Mouse (Mus musculus) bone marrow macrophage, adult 2 months (primary cell): ENCODE measurements around the gene Rreb1. TPM values are rescaled to one million over a fixed set of nuclear protein-coding genes. Genes with fewer than 3 reads are reported as not detected.

Experiments used
- H3K27ac ChIP-seq: 2 replicates; pipeline ENCODE4 v1.5.1; 2012; ENCODE audit warnings: low read depth, low read length; ENCODE audit not compliant: insufficient read depth
- H3K4me1 ChIP-seq: 2 replicates; pipeline ENCODE4 v1.6.1; 2012; ENCODE audit warnings: low read length; ENCODE audit not compliant: control insufficient read depth, insufficient read depth
- H3K4me3 ChIP-seq: 2 replicates; pipeline ENCODE4 v1.5.1; 2012; ENCODE audit warnings: mild to moderate bottlenecking, low read length, moderate library complexity; ENCODE audit not compliant: insufficient read depth
- CTCF ChIP-seq: IDR thresholded peaks from 2 replicates; pipeline ENCODE4 v1.5.1; 2012; ENCODE audit warnings: low read depth, mild to moderate bottlenecking, low read length, moderate library complexity
- POLR2A ChIP-seq: IDR thresholded peaks from 2 replicates; pipeline ENCODE4 v1.6.1; 2012; ENCODE audit warnings: mild to moderate bottlenecking, low read depth, low read length, borderline replicate concordance
- polyA plus RNA-seq: library from polyadenylated mRNA; stranded (reverse); fragments of >200 nt; gene quantifications from 2 replicates; pipeline ENCODE4 v1.2.4, GENCODE M21; 2012; ENCODE audit not compliant: missing spikeins, insufficient read depth, insufficient read length

Rreb1 gene
- polyA plus RNA-seq, 1 experiment: 57.2 TPM

GRCm38 (mm10) chr13:37934075-37934474, 155.9 kb downstream of the Rreb1 start:
- H3K27ac ChIP-seq: no peak overlapping the region
- no peak overlapping the region for H3K4me3 ChIP-seq
- TF ChIP-seq POLR2A: no peak
- TF ChIP-seq CTCF: no peak
- no peaks in the 10 kb centered on the region for H3K4me1 ChIP-seq

DNA sequence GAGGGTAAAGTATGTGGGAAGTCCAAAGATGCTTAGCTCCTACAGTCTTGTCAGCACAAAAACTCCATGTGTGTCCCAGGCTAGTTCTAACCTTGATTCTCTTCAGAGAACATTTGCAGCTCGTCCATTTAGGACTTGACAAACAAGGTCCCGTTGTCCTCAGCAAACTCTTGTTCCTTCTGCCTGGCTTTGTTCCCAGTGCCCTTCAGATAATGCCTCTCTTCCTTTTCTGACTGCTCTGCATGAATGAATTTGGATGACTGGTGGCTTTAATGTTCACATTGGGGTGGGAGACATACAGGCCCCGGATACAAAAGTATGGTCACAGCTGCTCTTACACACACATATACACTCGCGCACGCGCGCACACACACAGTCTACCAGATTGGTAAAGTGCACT, 156.7 kb downstream of the Rreb1 start:
- TF ChIP-seq POLR2A (no peak), CTCF (no peak)
- Histone ChIP-seq H3K27ac (no peak overlapping the region), H3K4me1 (no peaks in the 10 kb centered on the region), H3K4me3 (no peak overlapping the region)

DNA sequence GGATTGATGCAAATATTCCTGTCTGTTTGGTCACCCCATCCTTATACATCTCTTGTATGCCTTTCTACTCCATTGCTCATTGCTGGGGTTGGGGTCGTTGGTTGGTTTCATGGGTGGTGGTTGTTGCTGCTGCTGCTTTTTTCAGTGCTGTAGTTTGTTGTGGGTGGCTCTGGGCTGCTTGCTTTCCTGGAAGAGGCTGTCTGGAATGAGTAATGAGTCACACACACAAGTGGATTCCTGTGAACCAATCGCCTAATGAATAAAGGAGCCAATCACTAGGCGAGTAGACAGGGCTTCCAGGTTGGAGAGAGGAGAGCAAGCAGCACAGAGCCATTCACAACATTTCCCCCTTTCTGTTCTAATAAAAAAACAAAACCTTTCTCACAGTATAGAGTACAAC, 158.2 kb downstream of the Rreb1 start:
- no peak overlapping the region for H3K27ac ChIP-seq

DNA sequence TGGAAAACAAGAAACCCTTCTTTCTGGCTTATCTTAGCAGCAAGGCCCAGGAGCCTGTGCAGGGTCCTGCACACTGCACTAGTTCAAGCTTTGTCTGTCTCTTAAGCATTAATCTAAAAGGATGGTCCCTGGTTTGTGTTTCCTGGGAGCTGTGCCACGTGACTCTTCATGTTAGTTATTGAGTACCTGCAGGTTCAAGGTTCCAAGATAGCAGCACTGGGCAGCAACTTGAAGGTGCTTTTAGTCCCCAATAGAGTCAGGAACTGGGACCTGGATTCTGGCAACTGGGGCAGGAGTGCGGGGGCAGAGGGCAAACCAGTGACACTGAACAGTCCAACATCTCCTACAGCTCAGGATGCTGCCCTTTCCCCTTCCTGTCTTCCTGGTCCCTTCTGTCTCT, 162.0 kb downstream of the Rreb1 start:
- H3K4me1 ChIP-seq: 0 out of 2 replicates have a peak, but pooled peaks cover under 1% of the 10 kb centered on the region
- H3K27ac ChIP-seq: no peak overlapping the region

More for the DNA sequence above, 158.2 kb downstream of the Rreb1 start:
- TF ChIP-seq POLR2A (no peak), CTCF (no peak)
- Histone ChIP-seq H3K4me3 (no peak overlapping the region), H3K4me1 (no peaks in the 10 kb centered on the region)

GRCm38 (mm10) chr13:37940649-37941048, 162.4 kb downstream of the Rreb1 start:
- Histone ChIP-seq H3K4me3 (no peak overlapping the region), H3K27ac (no peak overlapping the region), H3K4me1 (0 out of 2 replicates have a peak, but pooled peaks cover 4% of the 10 kb centered on the region)
- TF ChIP-seq POLR2A (no peak), CTCF (no peak)

More for the DNA sequence above, 162.0 kb downstream of the Rreb1 start:
- no peak for TF ChIP-seq CTCF
- TF ChIP-seq POLR2A: no peak
- H3K4me3 ChIP-seq: no peak overlapping the region

- Histone ChIP-seq H3K4me3 (no peak overlapping the region), H3K27ac (no peak overlapping the region), H3K4me1 (0 out of 2 replicates have a peak, but pooled peaks cover 4% of the 10 kb centered on the region)
- no peak for TF ChIP-seq POLR2A
- TF ChIP-seq CTCF: no peak
Observed at GRCm38 (mm10) chr13:37941138-37941645, 163.0 kb downstream of the Rreb1 start.

GRCm38 (mm10) chr13:37941950-37942886, 164.0 kb downstream of the Rreb1 start:
- TF ChIP-seq POLR2A (no peak), CTCF (no peak)
- Histone ChIP-seq H3K27ac (no peak overlapping the region), H3K4me3 (no peak overlapping the region), H3K4me1 (0 out of 2 replicates have a peak, but pooled peaks cover 4% of the 10 kb centered on the region)

DNA sequence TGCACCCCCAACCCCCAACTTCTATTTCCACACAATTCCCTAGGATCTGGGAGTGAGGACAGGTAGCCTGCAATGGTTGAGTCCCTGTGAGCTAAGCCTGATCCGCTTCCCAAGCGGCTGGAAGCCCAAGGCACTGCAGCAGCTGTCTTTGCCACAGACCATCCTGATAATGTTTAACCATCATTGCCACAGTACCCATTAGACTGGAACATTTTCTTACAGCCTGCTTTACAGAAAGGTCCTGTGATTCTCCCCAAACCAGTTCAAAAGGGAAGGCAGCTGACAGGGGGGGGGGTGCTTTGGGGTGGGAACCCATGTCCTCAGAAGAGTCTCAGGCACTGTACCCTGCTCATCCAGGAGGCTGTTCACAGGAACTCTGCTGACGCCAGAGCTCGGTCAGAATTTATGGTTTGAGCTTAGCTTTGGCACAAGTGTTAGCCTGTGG, 164.7 kb downstream of the Rreb1 start:
- no peak for TF ChIP-seq CTCF
- no peak for TF ChIP-seq POLR2A
- Histone ChIP-seq H3K4me3 (no peak overlapping the region), H3K4me1 (0 out of 2 replicates have a peak, but pooled peaks cover 4% of the 10 kb centered on the region), H3K27ac (no peak overlapping the region)

DNA sequence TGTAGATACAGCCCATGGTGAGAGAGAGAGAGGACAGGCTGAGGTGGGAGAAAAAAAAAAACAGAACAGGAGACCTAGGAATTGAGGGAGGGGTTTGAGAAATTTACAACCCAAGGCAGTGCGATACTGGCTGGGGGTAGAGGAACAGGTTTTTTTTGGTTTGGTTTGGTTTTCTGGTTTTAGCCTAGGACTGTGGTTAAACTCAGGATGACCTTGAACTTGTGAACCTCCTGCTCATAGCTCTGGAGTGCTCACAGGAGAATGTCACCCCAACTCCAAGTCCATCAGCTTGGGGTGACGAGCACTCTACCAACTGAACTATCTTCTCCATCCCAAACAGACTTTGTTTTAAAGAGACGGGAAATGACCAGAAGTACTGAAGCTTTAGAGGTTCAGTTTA, 165.3 kb downstream of the Rreb1 start:
- no peak for TF ChIP-seq CTCF
- no peak for TF ChIP-seq POLR2A
- Histone ChIP-seq H3K4me3 (no peak overlapping the region), H3K27ac (no peak overlapping the region), H3K4me1 (0 out of 2 replicates have a peak, but pooled peaks cover 4% of the 10 kb centered on the region)

DNA sequence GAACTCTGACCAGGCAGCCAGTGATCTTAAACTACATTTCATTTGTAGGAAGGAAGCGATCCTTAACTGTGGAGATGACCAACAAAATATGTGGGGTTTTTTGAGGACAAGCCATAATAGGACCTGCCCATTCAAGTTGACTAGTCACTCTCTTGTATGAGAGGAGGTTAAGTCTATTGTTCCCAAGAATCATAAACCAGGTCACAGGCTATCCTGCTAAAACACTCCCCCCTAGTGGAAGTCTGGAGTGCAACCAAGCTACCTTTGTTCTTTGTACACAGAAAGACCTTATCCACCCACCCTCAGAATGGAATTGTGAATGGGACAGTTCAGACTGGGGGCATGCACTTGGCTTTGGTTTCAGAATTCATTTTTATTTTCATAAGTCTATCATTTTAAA, 166.1 kb downstream of the Rreb1 start:
- TF ChIP-seq POLR2A: no peak
- no peak for TF ChIP-seq CTCF
- no peak overlapping the region for H3K4me3 ChIP-seq
- 0 out of 2 replicates have a peak, but pooled peaks cover 4% of the 10 kb centered on the region for H3K4me1 ChIP-seq
- no peak overlapping the region for H3K27ac ChIP-seq
